Mouse (Mus musculus): ENCODE measurements at regions not wholly inside any gene's neighbourhood (a gene's known extent, or its start where the extent isn't known, plus 50 kb on each side); places are given as distances from the start of the nearest gene placed in this dataset.

DNA sequence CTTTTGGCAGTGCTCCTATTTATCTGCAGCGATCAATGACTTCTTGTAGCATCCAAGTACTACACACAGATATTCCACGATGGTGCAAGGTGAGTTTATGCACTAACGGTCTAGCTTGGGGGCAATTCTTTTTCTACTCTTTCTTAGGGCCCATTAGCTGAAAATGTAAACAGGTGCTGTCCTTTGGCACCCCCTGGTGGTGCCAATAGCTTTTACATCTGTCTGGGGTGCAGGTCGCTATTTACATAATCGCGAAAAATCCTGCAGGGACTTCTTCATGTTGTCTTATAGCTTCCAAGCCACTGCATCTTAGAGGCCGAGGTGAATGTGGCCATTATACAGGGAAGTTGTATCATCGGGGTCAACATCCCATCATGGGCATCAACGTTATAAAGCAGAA, 175.9 kb downstream of the Rps12 start:
- DNase-seq (ENCODE audit: inconsistent ontology term): peak; percentile 65

- no peak for DNase-seq (ENCODE audit: inconsistent ontology term)
These were observed 176.6 kb downstream of the Rps12 start for GRCm38 (mm10) chr10:23610485-23610884.

DNA sequence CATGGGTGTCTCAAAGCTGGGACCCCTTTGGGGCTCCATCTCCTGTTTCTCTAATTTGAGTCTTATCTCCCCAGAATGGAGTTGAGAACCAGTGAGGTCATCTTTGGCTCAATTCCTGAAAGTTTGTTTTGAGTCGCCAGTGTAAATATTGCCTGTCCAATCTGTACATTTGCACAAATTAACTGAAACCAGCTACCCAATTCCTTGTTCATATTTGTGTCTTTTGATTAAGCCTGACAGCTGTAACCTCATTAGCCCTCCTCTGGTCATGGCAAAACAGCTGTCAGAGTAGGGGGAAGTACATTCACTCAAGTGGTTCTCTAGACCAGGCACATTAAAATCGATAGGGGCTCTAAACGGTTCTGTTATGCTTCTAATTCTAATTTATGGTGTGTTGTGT, 177.0 kb downstream of the Rps12 start:
- DNase-seq (ENCODE audit: inconsistent ontology term): no peak

DNA sequence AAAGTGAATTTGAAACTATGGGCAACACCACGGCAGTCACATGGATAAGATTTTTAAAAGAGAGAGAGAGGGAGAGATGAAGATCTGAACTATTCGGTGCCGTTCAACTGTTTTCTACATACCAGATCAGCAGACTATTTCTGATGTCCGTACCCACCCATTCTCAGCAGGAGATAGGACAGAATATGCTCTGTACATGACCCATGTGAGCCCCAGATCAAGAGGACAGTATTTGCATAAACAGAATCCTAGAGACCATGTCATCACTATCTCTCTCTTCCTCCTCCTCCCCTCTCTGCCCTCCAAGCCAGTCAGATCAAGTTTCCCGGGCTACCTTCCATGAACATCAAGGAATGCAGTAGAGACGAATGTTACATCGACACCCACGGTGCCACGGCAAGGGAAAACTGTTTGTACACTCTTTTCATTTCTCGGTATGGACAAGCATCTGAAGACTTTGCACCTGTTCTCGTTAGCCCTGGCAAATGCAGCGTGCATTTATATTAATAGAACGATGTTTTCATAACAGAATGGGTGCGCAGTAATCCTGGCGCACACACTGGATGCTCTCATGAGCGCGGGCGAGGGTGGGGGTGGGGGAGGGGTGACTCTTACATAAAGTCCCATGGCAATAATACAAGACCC, 177.7 kb downstream of the Rps12 start:
- peak; percentile 53 for DNase-seq (ENCODE audit: inconsistent ontology term)

DNA sequence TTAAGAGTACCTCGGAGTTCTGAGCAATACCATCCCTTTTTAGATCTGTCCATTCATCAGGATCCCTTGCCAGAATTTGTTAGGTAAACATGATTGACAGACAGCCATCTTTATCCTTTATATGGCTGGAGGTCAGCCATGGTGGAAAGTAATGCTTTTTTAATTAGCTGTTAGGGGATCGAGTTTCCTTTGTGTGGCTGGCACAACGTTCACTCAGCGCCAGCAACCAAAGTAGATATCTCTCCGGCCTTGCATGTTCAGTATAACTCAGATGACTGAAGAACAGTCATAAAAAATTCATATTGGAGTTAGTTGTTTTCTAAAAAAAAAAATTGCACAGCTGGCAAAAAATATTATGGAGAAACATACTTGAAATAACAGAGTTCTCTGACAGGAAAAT, 186.4 kb downstream of the Rps12 start:
- DNase-seq (ENCODE audit: inconsistent ontology term): peak; percentile 6

DNA sequence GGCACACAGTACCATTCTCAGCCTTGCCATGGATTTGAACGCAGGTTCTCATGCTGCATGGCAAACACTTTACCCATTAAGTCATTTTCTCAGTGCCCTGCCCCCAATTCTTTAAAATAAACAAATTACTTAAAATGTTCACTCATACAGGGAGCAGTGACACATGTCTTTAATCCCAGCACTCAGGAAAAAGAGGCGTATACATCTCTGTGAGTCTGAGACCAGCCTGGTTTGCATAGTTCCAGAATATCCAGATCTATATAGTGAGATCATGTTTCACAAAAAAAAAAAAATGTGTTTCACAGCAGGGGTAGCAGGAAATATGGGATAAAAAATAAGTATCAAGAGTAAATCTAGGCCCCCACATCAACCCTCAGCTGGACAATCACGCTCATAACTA, 191.5 kb downstream of the Rps12 start:
- no peak for DNase-seq (ENCODE audit: inconsistent ontology term)

DNA sequence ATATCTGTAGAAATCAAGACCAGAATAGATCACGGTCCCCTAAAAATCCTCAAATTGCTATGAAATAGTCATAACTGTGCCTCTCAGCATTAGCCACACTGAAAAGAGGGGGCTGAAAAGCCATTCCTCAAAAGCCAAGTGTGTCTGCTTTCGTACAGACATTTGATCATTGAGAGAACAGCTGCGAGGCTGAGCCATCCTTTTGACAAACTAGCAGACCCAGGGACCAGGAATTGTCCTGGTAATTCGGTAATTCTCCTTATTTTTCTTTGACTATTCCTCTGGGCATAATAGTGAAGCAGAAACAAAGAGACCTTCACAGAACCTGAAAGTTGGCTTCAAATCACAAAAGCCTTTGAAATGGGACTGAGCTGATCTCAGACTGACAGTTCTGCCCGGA, 206.8 kb downstream of the Rps12 start:
- DNase-seq (ENCODE audit: inconsistent ontology term): no peak

DNA sequence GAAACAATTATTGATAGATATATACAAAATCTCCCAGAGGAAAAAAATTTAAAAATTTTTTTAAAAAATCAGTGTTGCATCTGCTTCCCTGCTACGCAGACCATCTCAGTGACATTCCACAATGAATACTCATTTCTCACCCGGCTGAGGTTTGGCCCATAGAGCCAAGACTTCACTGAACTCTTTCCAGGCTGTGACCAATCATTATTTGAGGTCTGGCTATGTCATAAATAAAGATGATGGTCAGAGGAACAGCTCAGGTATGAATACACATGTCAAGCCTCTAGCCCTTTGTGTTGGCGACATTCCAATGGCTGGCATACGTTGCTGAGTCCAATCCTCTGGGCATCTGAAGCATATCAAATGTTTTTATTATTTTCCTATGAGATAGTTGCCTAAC, 216.1 kb downstream of the Rps12 start:
- DNase-seq (ENCODE audit: inconsistent ontology term): peak; percentile 84

- peak; percentile 66 for DNase-seq (ENCODE audit: inconsistent ontology term)
These were observed 217.7 kb downstream of the Rps12 start for GRCm38 (mm10) chr10:23569386-23569785.

GRCm38 (mm10) chr10:23562273-23562885, 211.8 kb upstream of the Eya4 start:
- no peak for DNase-seq (ENCODE audit: inconsistent ontology term)

DNA sequence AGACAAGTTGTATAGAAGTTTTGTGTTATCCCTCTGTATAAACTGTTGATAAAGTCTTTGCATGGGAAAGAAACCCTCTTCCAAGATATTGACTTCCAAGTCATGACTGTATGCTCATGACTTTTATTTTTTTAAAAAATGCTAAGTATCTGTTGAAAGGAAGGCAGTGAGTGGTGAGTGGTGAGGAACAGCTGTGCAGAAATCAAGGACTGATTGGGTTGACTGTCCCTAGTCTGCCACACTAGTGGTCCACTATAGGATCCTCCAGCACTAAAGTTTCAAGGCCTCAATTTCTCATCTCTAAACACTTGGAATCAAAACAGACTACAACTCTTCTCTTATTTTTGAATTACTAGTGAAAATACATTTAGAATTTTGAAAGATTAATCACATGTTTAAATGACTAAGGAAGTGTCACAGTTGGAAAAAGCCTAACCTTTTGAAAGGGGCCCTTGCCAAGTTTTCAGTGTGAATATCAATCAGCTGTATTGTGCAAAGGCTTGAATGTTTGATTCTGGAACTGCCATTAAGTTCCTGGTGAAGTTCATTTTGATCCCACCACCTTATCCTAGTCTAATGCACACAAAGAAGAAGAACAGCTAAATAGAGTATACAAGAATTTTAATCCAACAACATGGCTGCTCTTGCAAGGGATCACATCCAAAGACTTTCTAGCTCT, 209.5 kb upstream of the Eya4 start:
- DNase-seq (ENCODE audit: inconsistent ontology term): no peak

- peak; percentile 81 for DNase-seq (ENCODE audit: inconsistent ontology term)
These were observed 207.2 kb upstream of the Eya4 start for GRCm38 (mm10) chr10:23557828-23558227.

GRCm38 (mm10) chr10:23549207-23549606, 198.6 kb upstream of the Eya4 start:
- DNase-seq (ENCODE audit: inconsistent ontology term): no peak

DNA sequence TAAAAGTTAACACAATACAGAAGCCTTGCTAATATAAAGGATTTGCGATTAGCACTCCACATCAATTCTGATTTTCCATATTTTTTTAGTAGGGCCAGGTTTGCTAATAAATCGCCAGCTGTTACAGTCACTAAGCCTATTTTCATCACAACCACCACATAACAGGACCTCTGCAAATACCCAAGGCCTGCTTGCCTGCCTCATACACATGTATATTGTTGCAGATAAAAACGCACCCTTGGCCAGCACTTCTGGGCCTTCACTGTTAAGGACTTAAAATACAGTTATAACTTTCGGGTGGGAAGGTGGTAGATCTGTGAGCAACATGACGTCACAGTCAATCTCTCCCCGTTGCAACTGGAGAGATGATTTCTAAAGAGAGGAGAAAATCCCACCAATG, 197.7 kb upstream of the Eya4 start:
- DNase-seq (ENCODE audit: inconsistent ontology term): no peak

- no peak for DNase-seq (ENCODE audit: inconsistent ontology term)
These were observed 192.1 kb upstream of the Eya4 start for GRCm38 (mm10) chr10:23542712-23543111.

DNA sequence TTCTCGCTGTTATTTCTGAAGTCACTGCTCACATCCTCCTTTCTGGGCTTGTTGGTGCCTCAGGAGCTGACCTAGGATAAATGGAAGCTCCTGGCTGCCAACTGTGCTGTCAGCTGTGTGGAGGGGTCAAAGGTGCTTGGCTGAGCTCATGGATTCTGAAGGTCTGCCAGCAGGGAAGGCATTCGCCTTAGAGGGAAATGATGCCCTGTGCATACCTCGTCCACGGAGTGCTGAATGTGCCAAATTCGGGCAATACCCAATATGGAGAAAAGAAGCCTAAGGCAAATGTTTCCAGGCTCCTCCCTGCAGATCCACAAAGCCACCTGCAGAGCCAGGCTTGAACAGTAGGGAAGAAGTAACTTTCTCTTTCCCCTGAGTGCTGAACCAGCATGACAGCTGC, 191.3 kb upstream of the Eya4 start:
- DNase-seq (ENCODE audit: inconsistent ontology term): peak; percentile 76

- DNase-seq (ENCODE audit: inconsistent ontology term): no peak
These were observed 184.1 kb upstream of the Eya4 start for GRCm38 (mm10) chr10:23534636-23535035.

GRCm38 (mm10) chr10:23531964-23532758, 181.6 kb upstream of the Eya4 start:
- no peak for DNase-seq (ENCODE audit: inconsistent ontology term)

- no peak for DNase-seq (ENCODE audit: inconsistent ontology term)
These were observed 180.1 kb upstream of the Eya4 start for GRCm38 (mm10) chr10:23530715-23531114.

DNA sequence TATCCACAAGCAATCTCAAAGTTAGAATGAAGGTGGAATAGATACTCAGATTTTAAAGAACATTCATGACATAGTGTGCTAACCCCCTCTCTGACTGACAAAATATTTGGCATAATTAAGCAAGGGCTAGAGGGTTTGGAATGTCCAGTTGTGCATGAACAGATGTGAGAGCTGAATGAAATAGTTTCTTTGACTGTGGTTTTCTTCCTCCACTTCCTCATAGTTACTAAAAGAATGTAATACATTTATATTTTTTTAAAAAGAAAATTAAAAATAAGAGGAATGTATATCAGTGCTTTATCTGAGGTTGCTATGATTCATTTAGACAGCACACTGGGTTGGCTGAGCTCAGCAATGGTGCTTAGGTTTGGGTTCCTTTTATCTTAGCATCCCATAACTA, 176.2 kb upstream of the Eya4 start:
- peak; percentile 81 for DNase-seq (ENCODE audit: inconsistent ontology term)

- DNase-seq (ENCODE audit: inconsistent ontology term): no peak
These were observed 172.1 kb upstream of the Eya4 start for GRCm38 (mm10) chr10:23522664-23523063.

DNA sequence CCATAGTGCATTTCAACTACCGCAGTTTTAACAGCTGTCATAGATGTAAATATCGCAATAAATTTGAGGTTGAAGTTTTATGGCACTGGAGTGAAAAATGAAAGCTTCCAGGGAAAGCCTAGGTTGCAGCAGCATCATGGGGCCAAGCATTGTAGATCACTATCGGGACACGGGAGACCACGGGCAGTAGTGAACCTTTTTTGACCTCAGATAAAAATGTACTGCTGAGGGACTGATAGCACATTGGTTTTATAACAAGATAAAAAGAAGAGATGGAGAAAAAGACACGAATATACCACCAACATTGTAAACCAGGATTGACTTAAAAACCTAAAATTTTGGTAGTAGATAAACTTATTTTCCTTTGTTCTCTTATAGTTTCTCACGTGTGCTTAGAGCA, 143.1 kb upstream of the Eya4 start:
- DNase-seq (ENCODE audit: inconsistent ontology term): no peak

Data from Muller cell, postnatal 12 days (primary cell).